Mouse (Mus musculus): ENCODE measurements at regions not wholly inside any gene's neighbourhood (a gene's known extent, or its start where the extent isn't known, plus 50 kb on each side); places are given as distances from the start of the nearest gene placed in this dataset.

DNA sequence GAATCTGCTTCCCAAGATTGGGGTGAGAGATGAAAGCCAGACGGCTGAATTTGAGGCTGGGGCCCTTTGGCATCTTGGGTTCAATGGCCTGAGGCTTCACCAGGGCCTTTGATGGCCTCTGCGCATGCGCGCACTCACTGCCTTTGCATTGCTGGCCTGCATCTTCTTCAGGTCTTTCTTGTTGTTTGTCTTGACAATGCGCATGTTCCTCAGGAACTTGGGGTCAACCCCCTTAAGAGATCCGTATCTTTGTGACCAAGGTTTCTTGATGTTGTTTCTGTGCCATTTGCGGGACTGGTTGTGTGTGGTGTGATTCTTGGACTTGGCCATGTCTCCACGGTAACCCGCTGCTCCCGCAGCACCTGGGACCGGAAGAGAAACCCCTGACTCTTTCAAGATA is 66.4 kb upstream of the Vamp9 start:
- TF ChIP-seq GATA1 (IDR thresholded peaks at IDR 0.05; ENCODE audit: borderline replicate concordance, low read length), result no peak
- no peak for TF ChIP-seq FLI1 (IDR thresholded peaks at IDR 0.05; ENCODE audit: low read length)
- Histone ChIP-seq H3K4me3 (replicated peaks) (no peak overlapping the region), H3K4me1 (no peaks in the 10 kb centered on the region; the same call in 1 of the 2 replicates), H3K9me3 (no peaks in the 10 kb centered on the region), H3K36me3 (replicated peaks; ENCODE audit: low read length) (no peaks in the 10 kb centered on the region), H3K27me3 (replicated peaks) (peaks cover 3% of the 10 kb centered on the region)

DNA sequence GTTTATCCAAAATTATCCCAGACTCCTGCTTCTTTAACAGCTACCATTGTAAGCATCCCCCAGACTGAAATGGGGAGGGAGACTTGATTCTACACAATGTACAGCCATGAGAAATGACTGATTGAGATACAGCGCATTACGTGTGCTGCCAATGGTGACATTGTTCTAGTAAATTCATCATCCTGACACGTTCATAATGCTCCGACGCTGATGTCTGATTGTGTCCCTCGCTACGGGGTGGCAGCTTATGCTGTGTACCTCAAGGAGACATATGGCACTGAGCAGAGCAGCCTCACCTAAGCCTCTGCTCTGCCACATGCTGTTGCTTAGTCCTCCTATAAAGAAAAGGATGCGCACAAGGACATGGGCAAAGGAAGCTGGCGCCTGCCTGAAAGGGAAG is 65.2 kb upstream of the Vamp9 start:
- no peak for TF ChIP-seq FLI1 (IDR thresholded peaks at IDR 0.05; ENCODE audit: low read length)
- no peak for TF ChIP-seq GATA1 (IDR thresholded peaks at IDR 0.05; ENCODE audit: borderline replicate concordance, low read length)
- H3K4me1 ChIP-seq, result no peaks in the 10 kb centered on the region; the same call in 1 of the 2 replicates
- peaks cover 9% of the 10 kb centered on the region for H3K9me3 ChIP-seq
- peak overlapping the region; percentile 43 for H3K4me3 ChIP-seq (replicated peaks)
- no peaks in the 10 kb centered on the region for H3K36me3 ChIP-seq (replicated peaks; ENCODE audit: low read length)
- peaks cover 3% of the 10 kb centered on the region for H3K27me3 ChIP-seq (replicated peaks)

DNA sequence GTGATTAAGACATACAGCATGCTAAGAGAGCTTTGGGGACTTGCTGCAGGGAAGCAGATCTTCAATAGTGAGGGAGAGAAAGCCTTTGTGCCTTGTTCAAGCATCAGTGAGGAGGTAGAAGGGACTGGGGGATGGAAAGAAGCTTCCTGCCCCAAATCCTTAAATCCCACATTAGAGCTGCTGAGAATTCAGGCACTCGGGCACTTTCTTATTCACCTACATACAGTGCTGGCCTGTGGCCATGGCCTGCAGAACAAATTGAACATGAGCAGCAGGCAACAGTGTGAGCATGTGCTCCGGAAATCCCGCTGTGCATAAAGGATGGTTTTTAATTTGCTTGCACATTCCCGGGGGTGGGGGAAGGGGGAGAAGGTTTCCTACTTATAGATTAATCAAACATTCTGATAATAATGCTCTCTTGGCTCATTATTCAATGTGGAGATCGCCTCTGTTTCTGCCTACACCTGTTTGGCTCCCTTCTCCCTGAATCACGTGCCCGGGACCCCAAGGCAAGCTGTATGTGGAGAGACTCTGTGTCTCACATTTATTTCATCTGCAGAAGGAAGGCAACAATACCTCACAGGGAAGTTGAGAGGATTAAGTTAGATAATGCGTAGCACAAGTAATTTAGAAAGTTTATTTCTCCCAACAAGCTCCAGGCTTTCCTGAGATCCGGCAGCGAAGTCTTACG is 60.3 kb upstream of the Vamp9 start:
- TF ChIP-seq GATA1 (IDR thresholded peaks at IDR 0.05; ENCODE audit: borderline replicate concordance, low read length) (no peak), FLI1 (IDR thresholded peaks at IDR 0.05; ENCODE audit: low read length) (no peak)
- peaks cover 9% of the 10 kb centered on the region for H3K9me3 ChIP-seq

GRCm38 (mm10) chr5:99848158-99848988 is 57.7 kb upstream of the Vamp9 start:
- Histone ChIP-seq H3K4me1 (no peaks in the 10 kb centered on the region), H3K9me3 (peaks cover 9% of the 10 kb centered on the region), H3K36me3 (replicated peaks; ENCODE audit: low read length) (no peaks in the 10 kb centered on the region), H3K4me3 (replicated peaks) (no peak overlapping the region), H3K27me3 (replicated peaks) (no peaks in the 10 kb centered on the region)
- no peak for TF ChIP-seq GATA1 (IDR thresholded peaks at IDR 0.05; ENCODE audit: borderline replicate concordance, low read length)
- TF ChIP-seq FLI1 (IDR thresholded peaks at IDR 0.05; ENCODE audit: low read length), result no peak

More for the DNA sequence above, 60.3 kb upstream of the Vamp9 start:
- Histone ChIP-seq H3K36me3 (replicated peaks; ENCODE audit: low read length) (no peaks in the 10 kb centered on the region), H3K4me3 (replicated peaks) (no peak overlapping the region), H3K4me1 (no peaks in the 10 kb centered on the region; the same call in 1 of the 2 replicates), H3K27me3 (replicated peaks) (peaks cover 3% of the 10 kb centered on the region)

DNA sequence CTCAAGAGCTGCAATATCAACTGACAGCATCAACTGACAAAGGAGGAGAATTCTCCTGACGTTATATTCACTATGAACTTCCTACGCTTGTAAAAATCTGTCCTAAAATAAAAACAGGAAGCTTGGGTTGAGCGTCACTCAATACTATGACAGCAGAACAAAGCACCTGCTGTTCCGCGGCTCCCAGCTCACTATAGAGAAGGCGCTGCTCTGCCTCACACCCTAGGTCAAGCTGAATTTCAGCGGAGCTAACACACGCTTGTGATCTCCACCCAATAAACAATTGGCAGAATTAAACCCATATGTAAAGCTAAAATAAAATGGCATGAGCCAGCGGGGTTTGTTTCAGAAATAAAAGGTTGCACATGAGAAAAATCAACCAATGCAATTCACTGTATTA is 57.1 kb upstream of the Vamp9 start:
- no peaks in the 10 kb centered on the region for H3K4me1 ChIP-seq
- H3K4me3 ChIP-seq (replicated peaks), result no peak overlapping the region
- peaks cover 2% of the 10 kb centered on the region for H3K27me3 ChIP-seq (replicated peaks)
- TF ChIP-seq GATA1 (IDR thresholded peaks at IDR 0.05; ENCODE audit: borderline replicate concordance, low read length) (no peak), FLI1 (IDR thresholded peaks at IDR 0.05; ENCODE audit: low read length) (no peak)
- H3K36me3 ChIP-seq (replicated peaks; ENCODE audit: low read length), result no peaks in the 10 kb centered on the region
- peaks cover 9% of the 10 kb centered on the region for H3K9me3 ChIP-seq

DNA sequence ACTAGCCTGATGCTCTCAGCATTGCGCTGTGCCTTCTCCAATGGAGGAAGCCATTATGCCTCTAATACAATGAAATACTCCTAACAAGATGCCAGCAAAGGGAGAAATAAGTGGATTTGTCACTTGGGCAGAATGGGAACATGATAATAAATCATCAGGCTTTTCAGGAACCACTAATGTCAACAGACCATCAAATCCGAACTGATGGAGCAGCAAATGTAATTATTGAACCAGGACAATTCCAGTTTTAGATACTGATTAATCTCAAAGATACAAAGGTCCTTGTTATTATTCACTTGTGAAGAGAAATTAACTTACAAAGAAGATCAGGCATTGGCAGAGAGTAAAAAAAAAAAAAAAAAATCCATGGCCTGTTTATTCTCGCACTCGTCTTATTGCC is 53.7 kb upstream of the Vamp9 start:
- TF ChIP-seq GATA1 (IDR thresholded peaks at IDR 0.05; ENCODE audit: borderline replicate concordance, low read length) (no peak), FLI1 (IDR thresholded peaks at IDR 0.05; ENCODE audit: low read length) (no peak)

More for the DNA sequence above, 53.7 kb upstream of the Vamp9 start:
- peaks cover 14% of the 10 kb centered on the region for H3K27me3 ChIP-seq (replicated peaks)
- no peaks in the 10 kb centered on the region for H3K9me3 ChIP-seq
- H3K4me3 ChIP-seq (replicated peaks), result no peak overlapping the region
- H3K4me1 ChIP-seq, result peaks cover 6% of the 10 kb centered on the region
- no peaks in the 10 kb centered on the region for H3K36me3 ChIP-seq (replicated peaks; ENCODE audit: low read length)

Measured in megakaryocyte, embryonic 14.5 days (primary cell).